Mouse (Mus musculus): ENCODE results near the gene Vmn2r108.
"Not testable (repeated sequence)": the region's sequence is repeated elsewhere in the genome, so short reads cannot be mapped to it uniquely, and the experiment has no call there.

Gene Vmn2r108

DNA sequence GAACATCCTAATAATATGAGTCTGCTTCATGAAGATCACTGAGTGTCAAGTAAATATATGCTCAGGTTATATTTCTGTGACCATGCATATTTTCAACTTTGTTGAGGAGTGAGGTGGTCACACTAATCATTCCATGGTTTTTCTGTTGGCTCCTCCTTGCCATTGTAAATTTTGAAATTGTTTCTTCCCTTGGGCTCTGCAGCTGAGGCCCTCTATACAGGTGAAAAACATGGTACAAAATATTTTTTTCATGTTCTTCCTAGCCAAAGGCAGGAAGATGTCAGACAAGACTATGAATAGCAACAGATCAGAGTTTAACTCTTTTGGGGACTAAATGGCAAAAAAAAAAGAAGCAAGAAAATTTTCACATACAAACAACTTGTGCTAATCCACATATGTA is at the start of gene Vmn2r108:
Vmn2r108 (minus strand) TSS at position 101 of the 400 bp plus-strand sequence.
- DNase-seq (ENCODE audit: low read depth, low spot score): no peak

DNA sequence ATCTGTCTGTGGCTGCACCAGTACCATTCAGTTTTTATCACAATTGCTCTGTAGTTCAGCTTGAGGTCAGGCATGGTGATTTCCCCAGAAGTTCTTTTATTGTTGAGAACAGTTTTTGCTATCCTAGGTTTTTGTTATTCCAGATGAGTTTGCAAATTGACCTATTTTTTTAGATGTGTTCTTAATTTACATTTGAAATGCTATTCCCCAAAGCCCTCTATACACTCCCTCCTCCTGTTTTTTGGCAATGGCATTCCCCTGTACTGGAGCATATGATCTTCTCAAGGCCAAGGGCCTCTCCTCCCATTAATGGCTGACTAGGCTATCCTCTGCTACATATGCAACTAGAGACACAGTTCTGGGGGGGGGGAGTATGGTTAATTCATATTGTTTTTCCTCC is 27.1 kb upstream of the Vmn2r108 start:
- not testable (repeated sequence) for DNase-seq (ENCODE audit: low read depth, low spot score)

DNA sequence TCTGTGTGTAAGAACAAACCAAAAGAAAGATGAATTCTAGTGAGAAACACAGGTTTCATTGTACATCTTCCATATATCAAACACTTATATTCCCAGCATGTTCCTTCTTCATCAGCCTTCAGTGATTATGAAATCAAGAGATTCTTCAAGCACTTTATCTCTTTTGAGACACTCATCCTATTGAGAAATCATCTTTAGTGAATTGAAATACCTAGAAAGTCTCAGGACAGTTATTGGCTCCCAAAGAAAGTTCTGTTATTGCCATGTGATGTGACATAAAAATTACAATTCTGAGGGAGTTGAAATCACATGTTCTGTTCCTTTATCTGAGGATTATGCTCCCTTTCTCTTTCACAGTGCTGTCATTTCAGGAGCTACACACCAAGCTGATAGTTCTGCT is 16.7 kb upstream of the Vmn2r108 start, which contains the start of gene Vmn1r225:
Vmn1r225 (plus strand) TSS at position 301 of the 400 bp plus-strand sequence.
- no peak for DNase-seq (ENCODE audit: low read depth, low spot score)

DNA sequence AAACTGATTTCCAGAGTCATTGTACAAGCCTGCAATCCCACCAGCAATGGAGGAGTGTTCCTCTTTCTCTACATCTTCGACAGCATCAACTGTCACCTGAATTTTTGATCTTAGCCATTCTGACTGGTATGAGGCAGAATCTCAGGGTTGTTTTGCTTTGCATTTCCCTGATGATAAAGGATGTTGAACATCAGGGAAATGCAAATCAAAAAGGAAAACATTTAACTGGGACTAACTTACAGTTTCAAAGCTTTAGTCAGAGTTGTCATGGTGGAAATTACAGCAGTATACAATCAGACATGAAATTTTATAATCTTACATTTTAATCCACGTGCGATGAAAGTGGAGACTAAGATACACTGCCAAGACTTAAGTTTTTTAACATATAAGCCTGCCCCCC is 7.8 kb downstream of the Vmn2r108 start:
- no peak for DNase-seq (ENCODE audit: low read depth, low spot score)

DNA sequence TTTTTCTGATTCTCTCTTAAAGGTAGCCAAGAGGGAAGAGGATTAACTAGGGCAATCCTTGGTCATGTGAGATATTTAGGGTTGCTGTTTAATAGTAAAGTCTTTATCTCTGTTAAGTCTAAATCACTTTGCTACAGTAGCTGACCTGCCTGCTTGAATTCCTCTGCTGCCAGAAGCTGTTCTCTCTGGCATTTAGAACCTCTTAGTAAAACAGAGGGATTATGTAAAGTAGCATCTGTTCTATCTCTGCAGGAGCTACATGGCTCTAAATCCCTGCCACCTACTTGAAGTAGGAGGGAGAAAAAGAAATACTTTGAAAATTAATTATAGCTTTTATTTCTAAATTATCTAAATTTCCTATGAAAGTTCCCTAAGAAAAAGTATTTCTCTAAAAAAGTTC is 41.9 kb downstream of the Vmn2r108 start:
- DNase-seq (ENCODE audit: low read depth, low spot score): no peak

DNA sequence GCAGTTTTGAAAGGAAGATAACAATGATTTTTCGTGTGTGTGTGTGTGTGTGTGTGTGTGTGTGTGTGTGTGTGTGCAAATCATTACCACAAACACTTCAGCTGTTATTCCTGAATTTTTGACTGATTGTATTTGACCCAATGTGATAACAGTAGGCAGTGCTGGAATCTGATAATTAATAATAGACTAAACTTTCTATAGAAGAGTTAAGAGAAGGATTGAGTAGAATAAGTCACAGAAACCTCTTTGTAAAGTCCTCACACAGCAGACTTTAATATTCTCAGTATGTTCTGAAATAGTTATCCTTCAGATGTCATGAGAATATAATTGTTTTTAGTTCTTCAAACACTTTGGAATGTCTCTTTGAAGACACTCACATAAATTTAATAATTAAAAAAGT is 67.3 kb downstream of the Vmn2r108 start, which contains the start of gene Vmn1r224:
Vmn1r224 (plus strand) TSS at position 301 of the 400 bp plus-strand sequence.
- no peak for DNase-seq (ENCODE audit: low read depth, low spot score)

Data from c-Kit-negative CD71-positive TER-119-positive erythroid progenitor cells, embryonic 14.5 days (primary cell).